Mouse (Mus musculus): ENCODE results near the gene Cldn15. TPM values are rescaled to one million over a fixed set of nuclear protein-coding genes. Genes with fewer than 3 reads are reported as not detected.
A peak's percentile ranks its signal among the peaks of the same experiment; 100 is the strongest.
"Not testable (repeated sequence)": the region's sequence is repeated elsewhere in the genome, so short reads cannot be mapped to it uniquely, and the experiment has no call there.

Cldn15 gene
- not detected for total RNA-seq (2021)

- intact Hi-C loops (cut with DNase I): no loop called here
These were observed at the start of gene Cldn15 for GRCm38 (mm10) chr5:136966331-136966730. Cldn15 (plus strand) TSS chr5:136966616.

DNA sequence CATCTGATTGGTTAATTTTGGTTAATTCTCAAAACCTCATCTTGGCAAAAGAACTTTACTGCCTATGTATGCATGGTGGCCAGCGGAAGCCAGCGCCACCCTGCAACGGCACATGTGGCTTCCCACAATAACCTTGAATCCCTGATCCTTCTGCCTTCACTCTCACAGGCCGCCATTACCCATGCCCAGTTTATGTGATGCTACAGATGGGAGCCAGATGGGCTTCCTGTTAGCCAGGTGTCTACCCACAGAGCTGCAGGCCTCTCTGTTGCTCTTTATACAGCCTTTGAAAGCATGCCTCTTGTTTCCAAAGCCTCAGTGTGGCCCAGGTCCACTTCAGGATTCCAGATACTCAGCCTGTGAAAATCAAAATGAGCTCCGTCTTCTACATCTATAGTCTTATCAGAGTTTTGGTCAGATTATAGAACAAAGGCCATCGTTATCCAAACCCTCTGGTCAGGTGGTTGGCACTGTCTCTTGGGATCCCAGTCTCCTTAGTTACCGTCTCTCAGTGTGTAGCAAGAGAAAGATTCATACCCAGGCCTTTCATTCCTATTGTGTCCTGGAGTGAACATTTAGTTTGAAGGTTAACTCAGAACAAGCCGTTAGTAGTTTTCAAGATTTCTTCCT is 48.7 kb upstream of the Cldn15 start:
- no peak for DNase-seq (ENCODE audit: extremely low spot score in 1 of 2, low spot score in 2 of 2)
- intact Hi-C loops (cut with DNase I): no loop called here

More at GRCm38 (mm10) chr5:136966331-136966730, at the start of gene Cldn15:
- no peak for DNase-seq (ENCODE audit: extremely low spot score in 1 of 2, low spot score in 2 of 2)

DNA sequence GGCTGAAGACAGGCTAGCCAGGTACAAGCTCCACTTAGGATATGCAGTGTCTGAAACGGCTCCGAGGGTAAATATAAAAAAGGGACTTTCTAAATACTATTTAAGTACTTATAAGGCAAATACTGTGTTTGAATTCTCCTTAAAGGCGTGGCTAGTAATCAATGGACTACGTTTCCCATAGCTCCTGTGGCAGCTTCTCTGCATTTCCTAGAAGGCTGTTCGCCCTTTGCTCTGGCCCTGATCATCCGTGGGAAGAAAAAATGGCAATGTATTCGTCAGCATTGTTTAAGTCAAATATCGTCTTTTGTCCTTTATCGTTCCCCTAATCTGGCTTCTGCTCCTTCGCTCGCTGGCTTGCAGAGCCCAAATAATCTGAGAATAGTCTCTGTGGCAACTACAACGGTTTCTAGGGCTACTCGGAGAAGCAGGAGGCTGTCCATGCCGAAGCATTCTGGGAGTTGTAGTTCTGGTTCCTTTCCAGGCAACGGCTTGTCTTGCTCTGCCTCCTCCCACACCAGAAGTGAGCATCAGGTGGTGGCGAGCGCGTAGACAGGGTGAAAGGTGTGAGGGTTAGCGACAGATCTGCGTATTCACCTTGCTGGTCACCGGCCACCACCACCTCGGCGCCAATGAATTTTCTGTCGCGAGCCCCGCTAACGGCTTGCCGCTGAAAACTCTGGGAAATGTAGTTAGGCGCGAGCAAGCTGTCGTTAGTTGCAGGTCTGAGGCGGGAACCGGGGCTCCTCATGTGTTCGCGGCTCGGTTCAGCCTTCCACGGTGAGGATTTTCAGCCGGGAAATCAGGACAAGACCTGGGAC is 47.6 kb upstream of the Cldn15 start:
- intact Hi-C loops (cut with DNase I): no loop called here
- DNase-seq (ENCODE audit: extremely low spot score in 1 of 2, low spot score in 2 of 2): peak; percentile 75

- DNase-seq (ENCODE audit: extremely low spot score in 1 of 2, low spot score in 2 of 2): no peak
- intact Hi-C loops (cut with DNase I): no loop called here
These were observed 46.7 kb upstream of the Cldn15 start for GRCm38 (mm10) chr5:136919546-136920301.

GRCm38 (mm10) chr5:136922830-136923229 is 43.6 kb upstream of the Cldn15 start:
- no peak for DNase-seq (ENCODE audit: extremely low spot score in 1 of 2, low spot score in 2 of 2)
- intact Hi-C loops (cut with DNase I): no loop called here

DNA sequence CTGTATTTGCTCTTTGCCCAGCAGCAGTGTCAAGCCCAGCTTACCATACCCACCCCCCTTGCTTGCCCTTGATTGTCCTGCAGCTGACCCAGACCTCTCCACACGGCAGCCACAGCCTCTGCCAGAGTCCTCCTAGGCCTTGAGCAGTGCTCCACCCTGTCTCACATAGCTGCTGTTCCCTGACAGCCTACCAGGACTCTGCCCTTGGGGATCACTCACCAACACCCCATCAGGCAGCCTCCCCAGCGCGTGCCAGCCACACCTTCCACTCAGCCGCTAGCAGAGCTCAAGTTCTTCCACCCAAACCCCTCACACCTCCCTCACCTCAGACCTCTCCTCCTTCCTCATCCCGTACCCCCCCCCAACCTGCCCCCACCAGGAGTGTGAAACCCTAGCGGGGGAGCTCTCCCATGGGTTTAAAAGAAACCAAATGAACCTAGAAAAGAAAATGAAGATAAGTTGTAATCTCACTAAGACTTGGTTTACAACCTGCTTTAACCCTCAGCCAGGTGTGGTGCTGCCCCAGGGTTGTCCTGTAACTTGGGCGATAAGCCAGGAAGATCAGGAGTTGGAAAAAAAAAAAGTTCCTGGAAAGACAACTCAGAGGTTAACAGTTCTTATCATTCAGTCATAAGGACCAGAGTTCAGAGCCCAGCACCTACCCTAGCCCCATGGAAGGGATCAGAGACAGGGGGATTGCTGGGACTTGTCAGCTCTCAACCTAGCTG is 42.5 kb upstream of the Cldn15 start:
- intact Hi-C loops (cut with DNase I): no loop called here
- no peak for DNase-seq (ENCODE audit: extremely low spot score in 1 of 2, low spot score in 2 of 2)

GRCm38 (mm10) chr5:136929073-136929472 is 37.3 kb upstream of the Cldn15 start:
- intact Hi-C loops (cut with DNase I): no loop called here
- peak; percentile 79 to 83 for DNase-seq (ENCODE audit: extremely low spot score in 1 of 2, low spot score in 2 of 2)

DNA sequence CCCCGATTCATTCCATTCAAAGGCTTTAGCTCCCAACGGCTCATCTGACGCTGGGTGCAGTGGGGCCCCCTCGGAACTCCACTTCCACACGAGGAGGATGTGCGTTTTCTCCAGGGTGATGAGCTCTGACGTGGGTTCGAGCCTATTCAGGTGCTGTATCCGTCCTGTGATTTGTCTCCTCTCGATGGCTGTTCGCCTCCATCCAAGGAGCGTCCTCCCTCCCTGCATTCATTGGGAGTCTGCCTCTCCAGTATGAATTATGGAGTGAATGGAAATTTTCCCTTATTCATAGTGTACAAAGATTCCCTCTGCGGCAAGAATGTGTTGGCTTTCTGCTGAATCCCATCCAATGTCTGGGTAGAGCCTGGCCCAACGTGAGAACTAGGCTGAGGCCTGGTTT is 34.5 kb upstream of the Cldn15 start:
- no peak for DNase-seq (ENCODE audit: extremely low spot score in 1 of 2, low spot score in 2 of 2)
- intact Hi-C loops (cut with DNase I): loop anchor here (5.0 kb wide), 2 partner anchors 80 to 180 kb away; no protein-coding TSS in a partner anchor

DNA sequence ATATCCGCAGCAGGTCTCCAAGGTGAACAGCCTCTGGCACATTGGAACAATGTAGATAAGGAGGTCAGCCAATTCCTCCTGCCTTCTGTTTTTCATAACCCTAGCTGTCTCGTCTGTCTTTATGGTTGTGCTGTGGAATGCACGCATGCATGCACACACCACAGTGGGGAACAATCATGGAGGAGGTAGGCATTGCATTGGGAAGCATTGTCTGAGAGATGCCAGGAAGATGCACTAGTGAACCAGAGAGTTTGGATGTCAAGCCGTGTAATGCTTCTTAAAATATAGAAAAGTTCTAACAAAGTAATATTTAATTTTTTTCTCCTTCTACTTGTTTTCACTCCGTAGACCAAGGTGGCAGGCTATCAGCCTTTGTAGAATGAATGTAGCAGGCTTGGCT is 33.5 kb upstream of the Cldn15 start:
- DNase-seq (ENCODE audit: extremely low spot score in 1 of 2, low spot score in 2 of 2): no peak
- intact Hi-C loops (cut with DNase I): loop anchor here (5.0 kb wide), 2 partner anchors 79 to 179 kb away; no protein-coding TSS in a partner anchor

- DNase-seq (ENCODE audit: extremely low spot score in 1 of 2, low spot score in 2 of 2): no peak
- intact Hi-C loops (cut with DNase I): loop anchor here (5.0 kb wide), 2 partner anchors 78 to 178 kb away; no protein-coding TSS in a partner anchor
These were observed 32.5 kb upstream of the Cldn15 start for GRCm38 (mm10) chr5:136933930-136934329.

GRCm38 (mm10) chr5:136935905-136936695 is 30.3 kb upstream of the Cldn15 start:
- DNase-seq (ENCODE audit: extremely low spot score in 1 of 2, low spot score in 2 of 2): no peak
- intact Hi-C loops (cut with DNase I): no loop called here

DNA sequence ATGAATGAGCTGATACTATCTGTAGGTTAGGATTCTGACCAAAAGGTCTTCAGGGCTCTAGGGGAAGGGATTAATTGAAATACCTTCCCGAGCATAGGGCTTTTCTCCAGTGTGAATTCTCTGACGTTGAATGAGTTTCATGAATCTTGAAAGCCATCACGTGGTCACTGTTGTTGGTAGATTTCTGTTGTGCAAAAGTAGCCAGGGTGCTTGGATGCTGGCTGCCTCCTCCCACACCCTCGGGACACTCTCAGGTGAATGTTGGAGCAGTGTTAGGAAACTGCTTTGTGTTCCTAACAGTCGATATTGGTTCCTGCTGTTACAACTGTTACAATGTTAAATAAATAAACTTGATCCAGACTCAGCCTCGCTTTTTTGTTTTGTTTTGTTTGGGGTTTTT is 29.7 kb upstream of the Cldn15 start:
- intact Hi-C loops (cut with DNase I): no loop called here
- DNase-seq (ENCODE audit: extremely low spot score in 1 of 2, low spot score in 2 of 2): no peak

DNA sequence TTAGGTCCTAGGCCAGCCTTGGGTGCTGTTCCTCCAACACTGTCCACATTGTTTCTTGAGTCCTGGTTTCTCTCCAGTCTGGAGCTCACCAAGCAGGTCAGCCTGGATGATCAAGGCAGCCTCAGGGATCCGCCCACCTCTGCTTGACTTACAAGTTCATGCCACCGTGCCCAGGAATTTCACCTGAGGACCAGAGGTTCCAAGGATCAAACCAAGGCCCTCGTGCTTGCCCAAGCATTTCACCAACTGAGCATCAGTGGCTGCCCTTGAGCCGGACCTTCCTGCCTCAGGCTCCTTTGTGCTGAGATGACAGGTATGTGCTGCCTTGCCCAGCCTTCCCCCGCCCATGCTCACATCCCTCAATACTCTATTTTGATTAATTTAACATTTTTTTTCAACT is 28.8 kb upstream of the Cldn15 start:
- no peak for DNase-seq (ENCODE audit: extremely low spot score in 1 of 2, low spot score in 2 of 2)
- intact Hi-C loops (cut with DNase I): no loop called here

- intact Hi-C loops (cut with DNase I): no loop called here
These were observed 27.1 kb upstream of the Cldn15 start for GRCm38 (mm10) chr5:136939284-136939683.

GRCm38 (mm10) chr5:136940029-136940428 is 26.4 kb upstream of the Cldn15 start:
- DNase-seq (ENCODE audit: extremely low spot score in 1 of 2, low spot score in 2 of 2); intact Hi-C loops (cut with DNase I): not testable (repeated sequence)

More at GRCm38 (mm10) chr5:136939284-136939683, 27.1 kb upstream of the Cldn15 start:
- no peak for DNase-seq (ENCODE audit: extremely low spot score in 1 of 2, low spot score in 2 of 2)

DNA sequence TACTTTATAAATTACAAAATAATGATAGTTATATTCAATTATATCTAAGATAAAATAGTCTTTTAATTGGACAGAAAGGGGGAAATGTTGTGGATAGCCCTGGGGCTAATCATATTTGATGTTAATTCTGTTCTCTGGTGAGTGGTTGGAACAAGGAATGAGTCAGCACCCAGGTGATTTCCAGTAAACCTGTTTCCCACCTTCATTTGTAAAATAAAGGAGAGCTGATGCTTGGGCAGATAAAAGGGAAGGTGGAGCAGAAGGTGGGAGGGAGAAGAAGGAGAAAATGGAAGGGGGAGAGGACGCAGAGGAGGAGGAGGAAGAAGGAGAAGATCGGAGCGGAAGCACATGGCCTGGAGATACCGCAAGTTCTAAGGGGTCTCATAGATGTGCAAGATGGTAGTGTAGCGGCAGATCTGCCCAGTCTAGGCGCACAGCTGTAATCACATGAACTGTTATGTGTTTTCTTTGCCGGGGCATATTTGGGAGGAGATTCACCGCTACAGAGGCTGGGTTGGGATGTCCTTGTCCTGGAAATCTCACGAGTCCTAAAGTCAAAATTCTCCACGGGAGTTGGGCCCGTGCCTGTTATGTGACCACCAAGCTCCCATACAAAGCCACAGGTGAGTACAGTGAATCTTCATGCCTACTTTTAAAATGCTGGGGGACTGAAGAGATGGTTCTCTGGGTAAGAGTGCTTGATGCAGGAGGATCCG is 25.4 kb upstream of the Cldn15 start:
- DNase-seq (ENCODE audit: extremely low spot score in 1 of 2, low spot score in 2 of 2): no peak
- intact Hi-C loops (cut with DNase I): no loop called here

GRCm38 (mm10) chr5:136942781-136943180 is 23.6 kb upstream of the Cldn15 start:
- DNase-seq (ENCODE audit: extremely low spot score in 1 of 2, low spot score in 2 of 2): no peak
- intact Hi-C loops (cut with DNase I): no loop called here

Data from left cerebral cortex, postnatal 10 days (tissue).